Mouse (Mus musculus) layer of hippocampus, postnatal 36 days (tissue): ENCODE data around the gene Ccser1. TPM values are rescaled to one million over a fixed set of nuclear protein-coding genes. Genes with fewer than 3 reads are reported as not detected.

Source experiments
- DNase-seq, 2 experiments: peaks; one replicate each; pipeline ENCODE4 v3.0.0; 2022
- total RNA-seq, 2 experiments: library from RNA; stranded (reverse); gene quantifications; 2 replicates each; pipeline ENCODE4 v1.2.3; 2021

Ccser1 gene
- total RNA-seq, 2 experiments from 2014 or later = 36.1 to 41.7 TPM

GRCm38 (mm10) chr6:62066363-62067023, 886.4 kb downstream of the Ccser1 start:
- no peak for DNase-seq

GRCm38 (mm10) chr6:62067024-62067380, 886.9 kb downstream of the Ccser1 start:
- no peak for DNase-seq

- no peak for DNase-seq
Measured at GRCm38 (mm10) chr6:62105464-62105863, 925.3 kb downstream of the Ccser1 start.

- no peak for DNase-seq
Measured at GRCm38 (mm10) chr6:62132531-62132930, 952.4 kb downstream of the Ccser1 start.

- no peak for DNase-seq
Measured at GRCm38 (mm10) chr6:62160320-62160719, 980.2 kb downstream of the Ccser1 start.

GRCm38 (mm10) chr6:62162596-62162995, 982.5 kb downstream of the Ccser1 start:
- DNase-seq = peak in 1 of 2 experiments; percentile 9

GRCm38 (mm10) chr6:62163826-62164225, 983.7 kb downstream of the Ccser1 start:
- DNase-seq = no peak

- DNase-seq = no peak
Measured at GRCm38 (mm10) chr6:62196496-62197188, 1016.5 kb downstream of the Ccser1 start.

GRCm38 (mm10) chr6:62198768-62199167, 1018.6 kb downstream of the Ccser1 start:
- no peak for DNase-seq

- no peak for DNase-seq
Measured at GRCm38 (mm10) chr6:62205013-62205412, 1024.9 kb downstream of the Ccser1 start.

GRCm38 (mm10) chr6:62221856-62222255, 1041.7 kb downstream of the Ccser1 start:
- DNase-seq = no peak

- no peak for DNase-seq
Measured at GRCm38 (mm10) chr6:62263899-62264298, 1083.8 kb downstream of the Ccser1 start.

- no peak for DNase-seq
Measured at GRCm38 (mm10) chr6:62264525-62264924, 1084.4 kb downstream of the Ccser1 start.

- no peak for DNase-seq
Measured at GRCm38 (mm10) chr6:62281256-62281655, 1101.1 kb downstream of the Ccser1 start.

- DNase-seq = no peak
Measured at GRCm38 (mm10) chr6:62301576-62302312, 1121.6 kb downstream of the Ccser1 start.

- no peak for DNase-seq
Measured at GRCm38 (mm10) chr6:62318627-62319026, 1138.5 kb downstream of the Ccser1 start.

GRCm38 (mm10) chr6:62340319-62340718, 1160.2 kb downstream of the Ccser1 start:
- no peak for DNase-seq

GRCm38 (mm10) chr6:62367802-62368201, 1187.7 kb downstream of the Ccser1 start:
- no peak for DNase-seq
